Mouse (Mus musculus): ENCODE measurements around the gene Cers6. TPM values are rescaled to one million over a fixed set of nuclear protein-coding genes. Genes with fewer than 3 reads are reported as not detected.

Gene Cers6
- total RNA-seq, 2 experiments from 2014 or later = 7.3 to 10.9 TPM

DNA sequence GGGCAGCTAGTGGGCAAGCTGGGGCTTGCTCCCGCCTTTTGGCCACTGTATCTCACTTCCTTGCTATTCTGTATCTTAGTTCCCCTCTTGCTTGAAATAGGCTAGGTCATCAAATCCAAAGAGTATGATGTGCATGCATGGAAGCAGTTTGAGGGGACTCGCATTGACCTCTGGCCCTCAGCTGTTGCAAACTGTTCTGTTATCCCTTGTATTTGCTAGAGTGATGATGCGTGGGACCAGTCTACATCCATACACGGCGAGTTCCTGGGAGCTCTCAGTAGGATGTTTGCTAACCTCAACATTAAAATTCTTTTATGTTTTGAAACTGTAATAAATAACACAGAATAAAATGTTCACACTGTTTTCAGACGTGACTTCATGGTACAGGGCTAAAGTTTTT is 13.3 kb downstream of the Cers6 start:
- ATAC-seq (replicated peaks; ENCODE audit: low FRiP score, poor library complexity, severe bottlenecking) = no peak

DNA sequence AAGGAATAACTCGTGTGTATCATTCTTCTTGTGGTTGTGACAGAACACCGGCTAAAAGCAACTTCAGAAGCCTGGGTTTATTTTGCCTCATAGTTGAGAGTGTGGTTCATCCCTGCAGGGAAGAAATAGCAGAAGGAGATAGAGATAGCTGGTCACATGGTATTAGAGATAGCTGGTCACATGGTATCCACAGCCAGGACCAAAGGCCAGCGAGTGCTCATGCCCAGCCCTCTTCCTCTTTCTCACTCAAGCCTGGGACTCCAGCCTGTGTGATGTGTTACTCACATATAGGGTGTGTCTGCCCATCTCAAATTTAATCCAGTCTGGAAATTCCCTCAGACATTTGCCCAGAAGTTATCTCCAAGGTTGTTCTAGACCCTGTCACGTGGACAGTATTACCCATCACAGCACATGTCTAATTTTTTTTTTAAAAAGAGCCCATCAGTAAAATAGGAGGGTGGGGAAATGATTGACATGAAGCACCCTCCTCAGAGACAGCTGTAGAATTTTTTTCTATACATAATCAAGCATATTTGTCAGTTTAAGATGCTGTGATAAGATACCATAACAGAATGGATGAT is 17.9 kb downstream of the Cers6 start:
- no peak for ATAC-seq (replicated peaks; ENCODE audit: low FRiP score, poor library complexity, severe bottlenecking)

GRCm38 (mm10) chr2:68884573-68884972 is 23.3 kb downstream of the Cers6 start:
- ATAC-seq (replicated peaks; ENCODE audit: low FRiP score, poor library complexity, severe bottlenecking) = no peak

DNA sequence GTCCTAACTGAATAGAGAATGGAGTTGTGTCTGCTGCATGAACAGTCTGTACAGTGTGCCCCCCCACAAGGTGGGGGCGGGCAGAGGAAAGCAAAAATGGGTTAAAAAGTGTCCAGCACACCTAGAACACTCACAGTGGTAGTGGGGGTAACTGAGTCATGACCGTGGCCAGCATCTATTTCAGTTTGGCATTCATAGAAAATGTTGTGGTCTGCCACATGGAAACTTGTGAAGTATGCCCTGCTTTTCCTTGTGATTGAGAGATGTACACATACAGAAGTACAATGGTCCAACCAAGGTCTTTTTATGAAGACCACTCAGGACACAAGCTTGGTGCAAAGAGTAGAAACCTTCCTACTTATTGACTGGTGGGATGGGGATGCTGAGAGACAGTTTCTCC is 24.0 kb downstream of the Cers6 start:
- ATAC-seq (replicated peaks; ENCODE audit: low FRiP score, poor library complexity, severe bottlenecking) = no peak

DNA sequence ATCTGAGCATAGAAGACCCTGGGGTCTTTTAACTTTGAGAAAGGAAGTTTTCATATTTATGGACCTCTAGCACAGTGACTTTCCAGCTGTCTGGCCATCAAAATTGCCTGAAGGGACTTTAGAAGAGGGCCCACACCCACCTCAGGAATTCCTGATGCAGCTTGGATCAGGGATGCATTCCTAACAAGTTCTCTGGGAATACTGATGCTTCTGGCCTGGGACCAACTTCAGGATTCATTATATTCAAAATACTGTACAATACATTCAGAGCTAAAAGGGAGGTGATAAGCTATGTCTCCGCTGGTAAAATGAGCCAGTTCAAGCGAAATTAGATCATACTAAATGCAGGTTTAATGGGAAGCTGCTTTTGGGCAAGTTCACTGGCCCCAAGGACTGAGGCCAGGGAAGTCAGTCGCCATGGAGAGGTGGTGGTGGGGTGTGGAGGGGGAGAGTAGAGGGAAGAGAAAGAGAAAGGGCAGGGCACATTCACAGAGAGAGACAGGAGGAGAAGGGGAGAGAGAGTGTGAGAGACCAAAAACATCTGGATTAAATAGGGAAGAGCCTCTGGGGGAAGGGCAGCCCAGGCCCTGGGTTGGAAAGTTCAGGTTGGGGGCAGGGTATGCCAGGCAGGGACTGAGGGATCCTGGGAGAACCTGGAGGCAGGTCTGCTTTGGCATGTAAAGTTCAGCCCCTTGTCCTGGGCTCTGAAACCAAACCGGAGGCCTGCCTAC is 24.7 kb downstream of the Cers6 start:
- no peak for ATAC-seq (replicated peaks; ENCODE audit: low FRiP score, poor library complexity, severe bottlenecking)

- ATAC-seq (replicated peaks; ENCODE audit: low FRiP score, poor library complexity, severe bottlenecking) = no peak
These were observed 25.4 kb downstream of the Cers6 start for GRCm38 (mm10) chr2:68886661-68887060.

DNA sequence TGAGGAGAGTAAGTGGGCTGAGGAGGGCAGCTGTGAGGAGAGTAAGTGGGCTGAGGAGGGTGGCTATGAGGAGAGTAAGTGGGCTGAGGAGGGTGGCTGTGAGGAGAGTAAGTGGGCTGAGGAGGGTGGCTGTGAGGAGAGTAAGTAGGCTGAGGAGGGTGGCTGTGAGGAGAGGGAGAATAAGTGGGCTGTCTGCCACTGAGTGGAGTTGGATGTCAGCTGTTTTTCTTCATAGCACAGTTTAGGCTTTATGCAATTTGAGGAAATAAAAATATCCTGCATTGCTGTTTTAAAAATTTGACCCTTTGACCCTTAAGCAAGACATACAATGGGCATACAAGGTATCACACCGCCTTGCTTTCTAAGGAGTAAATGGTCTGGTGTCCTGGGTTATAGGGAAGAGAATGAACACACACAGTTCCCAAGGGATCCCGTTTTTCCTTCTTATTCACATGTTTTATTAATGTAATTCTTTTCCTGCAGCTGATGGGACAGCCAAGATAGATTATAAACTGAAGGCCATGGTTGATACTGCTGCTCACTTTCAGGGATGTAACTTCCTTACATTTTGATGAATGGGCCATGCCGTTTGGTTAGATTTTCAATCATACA is 27.0 kb downstream of the Cers6 start:
- no peak for ATAC-seq (replicated peaks; ENCODE audit: low FRiP score, poor library complexity, severe bottlenecking)

DNA sequence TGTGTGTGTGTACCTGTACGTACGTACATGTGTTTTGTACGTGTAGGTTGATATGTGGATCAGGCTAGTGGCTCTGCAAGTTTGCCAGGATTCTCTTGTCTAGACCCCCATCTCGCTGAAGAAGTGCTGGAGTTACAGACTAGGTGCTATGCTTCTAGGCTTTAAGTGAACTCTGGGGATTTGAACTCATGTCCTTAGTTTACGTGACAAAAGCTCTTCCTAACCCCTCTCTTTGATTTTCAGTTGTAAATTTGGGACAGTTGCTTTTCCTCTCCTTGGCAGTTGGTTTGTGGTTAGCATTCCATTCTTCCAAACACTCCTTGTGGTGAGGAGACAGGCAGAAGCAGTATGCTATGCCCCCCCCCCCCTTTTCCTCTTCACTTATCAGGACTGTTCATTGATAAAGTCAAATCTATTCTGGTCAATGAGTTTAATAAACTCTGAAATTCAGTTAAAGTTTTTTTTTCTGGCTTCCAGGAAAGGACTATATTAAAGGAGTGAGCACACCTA is 28.5 kb downstream of the Cers6 start:
- ATAC-seq (replicated peaks; ENCODE audit: low FRiP score, poor library complexity, severe bottlenecking) = no peak

DNA sequence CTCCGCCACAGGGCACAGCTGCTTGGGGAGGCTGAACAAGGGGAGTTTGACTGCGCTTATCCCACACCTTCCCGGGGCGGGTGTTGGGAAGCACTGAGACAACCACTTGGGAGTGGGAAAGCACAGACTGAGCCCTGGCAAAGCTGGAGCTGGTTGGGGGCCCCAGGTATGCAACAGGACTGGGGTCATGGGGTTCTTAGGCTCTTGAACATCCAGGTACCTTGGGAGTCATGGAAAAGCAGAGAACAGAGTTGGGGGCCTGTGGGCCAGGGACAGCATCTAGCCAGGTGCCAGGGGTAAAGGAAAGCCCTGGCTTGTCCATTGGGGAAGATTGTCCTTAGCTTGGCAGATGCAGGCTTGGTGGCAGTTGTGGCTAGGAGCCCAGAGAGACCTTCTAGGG is 31.2 kb downstream of the Cers6 start:
- ATAC-seq (replicated peaks; ENCODE audit: low FRiP score, poor library complexity, severe bottlenecking) = no peak

DNA sequence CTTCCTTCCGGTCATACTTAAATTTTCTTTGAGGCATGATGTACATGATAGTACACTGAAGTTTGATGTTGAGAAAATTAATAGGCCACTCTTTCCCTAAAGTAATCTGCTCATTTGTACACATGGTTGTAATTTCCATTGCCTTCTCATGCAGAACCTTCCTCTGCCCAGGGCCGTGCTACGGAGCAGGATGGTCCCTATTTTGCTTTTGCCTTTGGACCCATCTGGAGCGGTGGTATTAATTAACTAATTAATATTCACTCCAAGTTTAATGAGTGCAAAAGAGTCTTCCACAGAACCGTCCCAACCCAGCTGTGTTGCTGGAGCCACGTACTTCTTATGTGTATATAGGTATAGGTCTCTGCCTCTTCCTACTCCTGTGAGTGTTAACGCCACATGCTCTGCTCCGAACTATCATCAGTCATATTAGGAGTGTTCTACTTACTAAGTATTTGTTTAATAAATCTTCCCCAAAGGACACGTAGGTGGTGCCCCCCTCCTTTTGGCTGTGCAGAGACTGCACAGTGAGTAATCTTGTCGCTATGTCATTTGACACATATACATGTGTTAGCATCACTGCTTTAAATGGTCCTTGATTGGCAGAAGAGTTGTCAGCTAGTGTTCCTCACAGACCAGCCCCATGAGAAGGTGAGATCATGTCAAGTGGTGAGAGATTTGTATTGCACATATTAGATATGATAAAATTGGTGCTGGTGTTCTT is 34.0 kb downstream of the Cers6 start:
- ATAC-seq (replicated peaks; ENCODE audit: low FRiP score, poor library complexity, severe bottlenecking) = no peak

DNA sequence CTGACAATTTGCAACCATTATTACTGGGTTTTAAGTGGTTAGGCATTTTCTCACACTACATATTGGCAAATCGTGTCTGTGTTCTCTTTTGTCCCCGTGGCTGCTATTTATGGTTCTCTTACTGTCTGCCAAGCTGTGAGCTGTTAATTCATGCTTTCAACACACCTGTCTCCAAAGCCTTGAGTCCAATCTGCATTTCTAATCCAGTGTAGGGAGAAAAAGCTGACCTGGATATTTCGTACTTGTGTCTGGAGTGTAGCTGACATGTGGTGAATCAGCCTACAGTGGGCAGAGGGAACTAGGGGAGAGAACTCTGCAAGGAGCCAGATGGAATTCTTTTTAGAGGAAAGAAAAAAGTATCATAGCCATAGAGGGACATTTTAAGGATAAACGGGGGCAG is 35.0 kb downstream of the Cers6 start:
- no peak for ATAC-seq (replicated peaks; ENCODE audit: low FRiP score, poor library complexity, severe bottlenecking)

DNA sequence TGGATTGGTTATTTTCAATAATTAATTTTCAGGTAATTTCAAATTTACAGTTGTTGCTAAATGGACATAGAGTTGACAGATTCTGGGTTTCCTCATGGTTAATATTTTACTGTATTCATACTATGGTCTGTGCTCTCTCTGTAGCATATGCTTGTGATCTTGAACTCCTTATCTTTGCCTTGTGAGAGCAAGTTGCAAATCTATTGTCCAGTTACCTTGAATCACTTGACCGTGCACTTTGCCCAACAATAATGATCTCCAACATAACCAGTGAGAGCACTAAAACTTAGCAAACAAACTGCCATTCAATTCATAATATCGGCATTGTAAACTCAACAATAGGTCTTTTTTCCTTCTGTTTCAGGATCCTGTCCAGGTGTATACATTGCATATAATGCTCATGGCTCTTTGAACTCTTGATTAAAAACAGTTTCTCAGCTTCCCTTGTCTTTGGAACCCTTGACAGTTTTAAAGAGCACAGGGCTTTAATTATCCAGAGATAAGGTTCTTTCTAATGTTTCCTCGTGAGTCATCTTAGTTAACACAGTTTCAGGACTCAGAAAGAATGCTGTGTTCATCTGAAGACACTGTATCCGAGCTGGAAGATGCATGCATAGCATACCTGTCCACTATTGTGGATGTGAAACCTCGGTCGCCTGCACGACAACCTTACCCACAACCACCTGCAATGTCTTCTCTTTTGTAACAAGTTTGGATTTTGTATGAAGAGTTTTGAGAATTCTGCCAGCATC is 38.7 kb downstream of the Cers6 start:
- no peak for ATAC-seq (replicated peaks; ENCODE audit: low FRiP score, poor library complexity, severe bottlenecking)

DNA sequence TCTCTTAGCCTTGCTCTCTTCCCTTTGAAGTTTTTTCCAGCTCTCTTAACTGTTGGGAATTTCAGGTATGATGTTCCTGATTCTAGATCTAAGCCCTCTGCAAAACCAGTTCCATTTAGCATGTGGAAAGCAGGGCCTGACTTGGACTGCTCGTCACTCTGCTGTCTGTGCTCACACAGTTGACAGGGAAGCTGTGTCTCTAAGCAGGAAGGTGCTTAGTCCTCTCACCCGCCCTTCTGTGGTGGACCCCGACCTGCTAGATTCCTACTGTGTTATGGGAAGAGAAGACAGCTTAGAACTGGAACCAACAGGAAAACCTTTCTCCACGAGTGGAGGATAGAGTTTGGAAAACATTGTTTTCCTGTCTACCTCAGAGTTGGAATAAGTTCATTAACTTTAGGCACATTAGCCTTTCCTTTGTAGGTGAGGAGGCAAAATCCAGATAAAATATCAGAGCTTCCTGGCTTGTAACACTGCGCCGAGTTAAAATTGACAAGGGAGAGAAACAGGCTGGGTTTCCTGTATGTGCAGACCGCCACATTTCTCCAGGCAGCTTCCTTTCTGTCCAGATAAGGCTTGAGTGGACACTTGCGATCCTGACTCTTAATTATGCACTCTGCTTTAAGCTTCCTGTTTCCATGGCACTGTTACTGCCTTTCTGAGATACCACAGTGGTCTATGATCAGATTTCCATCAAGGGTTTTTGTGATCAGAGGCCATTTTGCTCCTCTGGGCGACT is 39.6 kb downstream of the Cers6 start:
- no peak for ATAC-seq (replicated peaks; ENCODE audit: low FRiP score, poor library complexity, severe bottlenecking)

GRCm38 (mm10) chr2:68901708-68902107 is 40.5 kb downstream of the Cers6 start:
- no peak for ATAC-seq (replicated peaks; ENCODE audit: low FRiP score, poor library complexity, severe bottlenecking)

GRCm38 (mm10) chr2:68902546-68902945 is 41.3 kb downstream of the Cers6 start:
- ATAC-seq (replicated peaks; ENCODE audit: low FRiP score, poor library complexity, severe bottlenecking) = no peak

- no peak for ATAC-seq (replicated peaks; ENCODE audit: low FRiP score, poor library complexity, severe bottlenecking)
These were observed 45.7 kb downstream of the Cers6 start for GRCm38 (mm10) chr2:68906921-68907320.

GRCm38 (mm10) chr2:68907721-68908463 is 46.7 kb downstream of the Cers6 start:
- ATAC-seq (replicated peaks; ENCODE audit: low FRiP score, poor library complexity, severe bottlenecking) = no peak

DNA sequence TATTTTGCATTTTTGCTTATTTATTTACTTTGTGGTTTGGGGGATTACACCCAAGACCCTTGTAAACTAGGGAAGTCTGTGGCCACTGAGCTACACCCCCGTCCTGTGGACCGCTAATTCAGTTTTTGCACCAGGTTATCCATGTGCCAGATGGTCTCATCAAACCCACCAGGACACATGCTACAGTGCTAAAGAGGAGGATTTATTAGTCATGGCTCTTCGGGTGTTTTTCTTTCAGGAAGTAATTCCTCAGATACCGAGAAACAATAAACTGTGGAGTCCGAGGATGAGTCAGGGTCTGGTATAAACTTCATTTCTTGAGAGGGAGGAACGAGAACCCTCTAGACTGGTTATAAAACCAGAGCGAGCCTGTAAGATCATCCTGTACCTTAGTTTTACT is 49.5 kb downstream of the Cers6 start:
- ATAC-seq (replicated peaks; ENCODE audit: low FRiP score, poor library complexity, severe bottlenecking) = no peak

All from erythroid progenitor cell, adult 5-6 weeks (primary cell).